Mouse (Mus musculus) brain, embryonic 14.5 days (tissue): ENCODE results near the gene Gnmt. TPM values are rescaled to one million over a fixed set of nuclear protein-coding genes. Genes with fewer than 3 reads are reported as not detected.

ENCODE experiments used
- DNase-seq: peaks from one replicate; pipeline ENCODE4 v3.0.0-alpha.2; 2011; ENCODE audit warnings: low read depth
- CTCF ChIP-seq: fragments of 200-500 bp; IDR thresholded peaks from 2 replicates; pipeline ENCODE4 v1.5.1; 2012; ENCODE audit warnings: inconsistent platforms, mild to moderate bottlenecking, moderate library complexity, borderline replicate concordance; ENCODE audit not compliant: insufficient read depth, insufficient read length; ENCODE audit errors: extremely low read depth
- POLR2A ChIP-seq: fragments of 200-500 bp; IDR thresholded peaks from 2 replicates; pipeline ENCODE4 v1.6.1; 2012; ENCODE audit warnings: mild to moderate bottlenecking, inconsistent platforms, borderline replicate concordance; ENCODE audit not compliant: poor library complexity, insufficient read depth, insufficient read length, severe bottlenecking; ENCODE audit errors: extremely low read depth
- polyA plus RNA-seq: library from polyadenylated mRNA; depleted of rRNA; stranded (reverse); fragments of >200 nt; gene quantifications from 2 replicates; pipeline ENCODE4 v1.2.3, GENCODE M21; 2012

The Gnmt gene
- polyA plus RNA-seq, 1 experiment, result 1.5 TPM

GRCm38 (mm10) chr17:46763544-46763943 is 34.6 kb upstream of the Gnmt start, which contains the start of gene Ptcra:
TSS of gene Ptcra (minus strand) at chr17:46763712.
- DNase-seq, result no peak
- TF ChIP-seq CTCF, result no peak
- TF ChIP-seq POLR2A, result no peak

DNA sequence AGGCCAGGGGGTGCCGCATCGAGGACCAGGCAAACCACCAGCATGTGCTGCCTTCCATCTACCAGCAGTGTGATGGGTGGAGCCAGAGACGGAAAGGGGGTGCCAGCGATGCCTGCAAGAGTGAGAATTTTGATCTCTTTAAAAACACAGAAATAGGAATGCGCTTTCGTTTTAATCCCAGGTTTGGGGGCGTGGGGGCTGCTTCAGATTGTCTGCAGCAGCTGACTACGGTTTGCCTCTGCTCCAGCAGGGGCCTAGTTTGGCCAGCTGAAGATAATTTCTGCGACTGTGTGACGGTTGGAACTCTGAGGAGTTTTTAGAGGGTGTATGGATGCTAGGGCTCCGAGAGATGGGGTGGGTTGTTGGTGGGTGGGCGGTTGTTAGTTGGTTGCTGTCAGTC is 29.8 kb upstream of the Gnmt start:
- DNase-seq, result no peak
- TF ChIP-seq POLR2A (no peak), CTCF (no peak)

- TF ChIP-seq CTCF (no peak), POLR2A (peak; percentile 77)
- peak; percentile 100 for DNase-seq
These were observed 23.0 kb upstream of the Gnmt start, which contains the start of gene Cnpy3 for GRCm38 (mm10) chr17:46751794-46752556. TSS of gene Cnpy3 (minus strand) at chr17:46752214.

DNA sequence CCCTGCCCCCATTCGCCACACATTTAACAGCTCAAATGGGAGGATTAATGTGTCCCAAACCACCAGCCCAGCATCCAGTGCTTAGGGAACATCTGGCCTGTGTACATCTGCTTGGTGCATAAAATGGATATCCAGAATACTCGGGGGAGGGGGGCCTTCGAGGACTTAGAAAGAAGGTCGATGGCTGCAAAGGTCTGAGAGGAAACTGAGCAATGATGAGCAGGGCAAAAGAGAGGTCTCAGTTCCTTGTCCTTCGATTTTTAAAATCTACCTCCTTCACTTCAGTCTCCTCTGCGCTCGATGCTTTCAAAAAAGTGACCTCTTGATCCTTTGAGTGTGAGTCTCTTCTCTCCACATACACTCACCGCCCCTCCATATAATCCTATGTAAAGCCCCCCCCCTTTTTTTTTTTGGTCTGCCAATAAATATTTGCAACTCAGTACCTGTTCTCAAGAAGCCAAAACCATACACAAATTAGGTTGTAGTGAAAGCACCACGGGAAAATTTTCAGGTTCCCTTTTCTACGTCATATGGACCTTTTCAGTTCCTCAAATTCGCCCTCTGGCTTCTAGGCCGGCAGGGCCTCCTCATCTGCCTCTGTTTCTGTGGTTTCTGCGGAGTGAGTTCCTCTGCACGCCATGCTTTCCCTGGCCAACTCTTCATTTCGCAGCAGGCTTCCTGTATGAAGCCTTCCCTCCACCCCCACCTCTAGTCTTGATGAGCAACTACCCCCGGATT is 22.3 kb upstream of the Gnmt start:
- DNase-seq, result no peak
- no peak for TF ChIP-seq POLR2A
- no peak for TF ChIP-seq CTCF

- DNase-seq, result no peak
- TF ChIP-seq CTCF (no peak), POLR2A (no peak)
These were observed 21.6 kb upstream of the Gnmt start for GRCm38 (mm10) chr17:46750580-46750979.

DNA sequence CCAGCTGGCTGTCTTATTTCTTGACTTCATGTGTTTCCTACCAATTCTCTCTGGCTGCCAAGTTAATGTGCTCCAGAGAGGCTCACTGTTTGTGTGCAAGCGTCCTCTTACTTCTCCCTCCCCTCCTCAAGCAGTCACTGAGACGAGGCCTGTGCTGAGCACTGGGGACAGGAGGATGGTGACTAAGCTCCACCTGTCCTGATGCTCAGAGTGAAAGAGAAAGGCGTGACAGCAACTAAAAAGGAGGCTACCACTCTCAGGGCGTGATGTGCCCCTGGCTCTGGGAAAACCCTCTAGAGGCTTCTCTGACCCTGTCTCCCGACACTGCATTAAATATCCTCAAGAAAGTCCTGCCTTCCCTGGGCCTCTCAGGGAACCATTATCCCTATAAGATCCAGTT is 20.3 kb upstream of the Gnmt start:
- no peak for DNase-seq
- TF ChIP-seq CTCF (no peak), POLR2A (no peak)

- DNase-seq, result no peak
- TF ChIP-seq POLR2A (no peak), CTCF (no peak)
These were observed 18.8 kb upstream of the Gnmt start for GRCm38 (mm10) chr17:46747806-46748205.

GRCm38 (mm10) chr17:46747234-46747633 is 18.3 kb upstream of the Gnmt start:
- TF ChIP-seq CTCF, result no peak
- no peak for TF ChIP-seq POLR2A
- no peak for DNase-seq

GRCm38 (mm10) chr17:46745506-46745905 is 16.5 kb upstream of the Gnmt start:
- TF ChIP-seq POLR2A (no peak), CTCF (no peak)

GRCm38 (mm10) chr17:46742986-46743385 is 14.0 kb upstream of the Gnmt start:
- TF ChIP-seq CTCF, result no peak
- no peak for TF ChIP-seq POLR2A
- no peak for DNase-seq

More at GRCm38 (mm10) chr17:46745506-46745905, 16.5 kb upstream of the Gnmt start:
- no peak for DNase-seq

DNA sequence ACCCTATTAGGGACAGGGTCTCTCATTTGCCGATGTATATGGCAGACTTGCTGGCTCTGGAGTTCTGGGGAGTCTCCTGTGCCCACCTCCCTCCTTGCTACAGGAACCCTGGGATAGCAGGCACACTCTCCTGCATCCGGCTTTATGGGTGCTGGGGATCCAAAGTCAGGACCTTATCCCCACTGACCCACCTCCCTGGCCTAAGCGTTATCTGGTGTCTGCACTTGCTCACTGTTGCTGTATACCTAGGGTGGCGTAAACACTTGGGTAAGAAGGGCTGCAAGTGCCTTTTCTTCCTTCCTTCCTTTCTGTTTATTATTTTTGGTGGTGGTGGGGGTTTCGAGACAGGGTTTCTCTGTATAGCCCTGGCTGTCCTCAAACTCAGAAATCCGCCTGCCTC is 12.3 kb upstream of the Gnmt start:
- no peak for DNase-seq
- no peak for TF ChIP-seq POLR2A
- TF ChIP-seq CTCF, result no peak
